ENCODE assay signal across 15 mouse cellular contexts in the genomic region with DNA sequence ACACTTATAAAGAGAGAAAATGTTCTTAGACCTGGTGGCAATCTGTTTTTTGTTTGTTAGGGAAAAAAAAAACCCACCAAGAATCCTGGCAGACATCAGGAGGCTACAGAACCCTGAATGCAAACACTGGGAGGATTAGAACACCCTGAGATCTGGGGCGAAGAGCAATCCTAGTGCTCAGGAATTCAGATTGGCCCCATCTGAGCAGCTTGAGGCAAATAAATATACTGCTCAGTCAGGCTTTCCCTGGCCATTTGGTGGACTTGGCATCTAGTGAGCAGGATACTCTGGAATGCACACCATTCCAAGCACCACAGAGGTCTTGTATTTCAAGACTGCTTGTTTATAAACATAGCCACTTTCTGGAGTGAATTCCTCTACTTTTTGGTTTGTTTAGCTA.
DNase-seq lines count a peak whose midpoint lies in the region; ATAC-seq lines count a peak whose summit lies in the region.
"Had no signal": no experiment of that assay in that cellular context is flagged by ENCODE, and none has a peak within 500 bp of the region (broad histone marks: within the 10 kb centered on the region; RNA-seq: fewer than 3 reads in every experiment).

No protein-coding gene starts in this region.

- no peaks in the 10 kb centered on the region for H3K9me3 ChIP-seq in limb, embryonic 13.5 days
- no peaks in the 10 kb centered on the region for H3K9me3 ChIP-seq in neural tube, embryonic 15.5 days (replicated peaks)
- H3K9me3 ChIP-seq: forebrain, embryonic 10.5 days; kidney, embryonic 15.5 days had no signal

- ATAC-seq in cerebellum, adult (ENCODE audit: insufficient number of reproducible peaks, low FRiP score, low TSS enrichment): peak; percentile 68; the same call in 1 of the 2 replicates
- ATAC-seq in limb, embryonic 13.5 days (ENCODE audit: low FRiP score, low read depth): 0 out of 2 replicates have a peak, but pooled peaks have one; percentile 36
- ATAC-seq in neural tube, embryonic 15.5 days (ENCODE audit: low FRiP score): no peak
- ATAC-seq in megakaryocyte-erythroid progenitor cell, adult 5-6 weeks (replicated peaks; ENCODE audit: low FRiP score, low TSS enrichment, poor library complexity, severe bottlenecking): no peak
- ATAC-seq: hindbrain, embryonic 16.5 days had no signal

- H3K27me3 ChIP-seq in limb, embryonic 13.5 days: no peaks in the 10 kb centered on the region
- H3K27me3 ChIP-seq in neural tube, embryonic 15.5 days (replicated peaks): no peaks in the 10 kb centered on the region
- H3K27me3 ChIP-seq: kidney, embryonic 15.5 days had no signal

- no peaks in the 10 kb centered on the region for H3K36me3 ChIP-seq in limb, embryonic 13.5 days
- no peaks in the 10 kb centered on the region for H3K36me3 ChIP-seq in neural tube, embryonic 15.5 days
- H3K36me3 ChIP-seq: forebrain, embryonic 10.5 days; kidney, embryonic 15.5 days had no signal

- H3K4me3 ChIP-seq in limb, embryonic 13.5 days: no peak overlapping the region
- no peak overlapping the region for H3K4me3 ChIP-seq in neural tube, embryonic 15.5 days (replicated peaks)
- H3K4me3 ChIP-seq: forebrain, embryonic 10.5 days; heart, adult 2 months; kidney, embryonic 15.5 days had no signal

- no peak for DNase-seq in cerebellum, adult 11 months
- peak; percentile 11 for DNase-seq in kidney, postnatal 10 days
- DNase-seq in kidney, postnatal 25 days: no peak
- DNase-seq in embryo, embryonic 10.5 days (ENCODE audit: low spot score): peak; percentile 21
- DNase-seq: heart, adult 2 months; heart, postnatal 10 days; layer of hippocampus, adult 9-11 months; retina, postnatal 1 day had no signal

- no peak overlapping the region for H3K9ac ChIP-seq in limb, embryonic 13.5 days
- no peak overlapping the region for H3K9ac ChIP-seq in neural tube, embryonic 15.5 days (replicated peaks)
- H3K9ac ChIP-seq: kidney, embryonic 15.5 days had no signal

- H3K4me1 ChIP-seq in limb, embryonic 13.5 days: peaks cover 29% of the 10 kb centered on the region
- no peaks in the 10 kb centered on the region for H3K4me1 ChIP-seq in neural tube, embryonic 15.5 days

- 12% methylated on average over 1 of the region's 1 CpGs for WGBS in limb, embryonic 13.5 days
- 39% methylated on average over 1 of the region's 1 CpGs for WGBS in neural tube, embryonic 15.5 days

- no peak overlapping the region for H3K27ac ChIP-seq in limb, embryonic 13.5 days
- no peak overlapping the region for H3K27ac ChIP-seq in neural tube, embryonic 15.5 days (replicated peaks)
- H3K27ac ChIP-seq: forebrain, embryonic 10.5 days; heart, adult 2 months; kidney, embryonic 15.5 days had no signal

- no peak overlapping the region for H3K4me2 ChIP-seq in limb, embryonic 13.5 days (replicated peaks)
- H3K4me2 ChIP-seq in neural tube, embryonic 15.5 days: no peak overlapping the region
- H3K4me2 ChIP-seq: kidney, embryonic 15.5 days had no signal

Comparison
In these comparisons a context has a peak if more than half of its experiments do, and no peak if none do; other contexts are left out.
1. DNase-seq: peak in kidney, postnatal 10 days (single experiment) and embryo, embryonic 10.5 days (single experiment); none in cerebellum, adult 11 months (single experiment) and kidney, postnatal 25 days (0 of 2).
2. ATAC-seq: peak in cerebellum, adult (single experiment) and limb, embryonic 13.5 days (single experiment); none in neural tube, embryonic 15.5 days (single experiment) and megakaryocyte-erythroid progenitor cell, adult 5-6 weeks (single experiment).